Mouse (Mus musculus) cerebellum, adult 8-10 months (tissue): Measurements from ENCODE around the gene Matn4.

ENCODE experiments used
- DNase-seq: peaks from one replicate; pipeline ENCODE4 v3.0.0; 2022

Matn4 gene

DNA sequence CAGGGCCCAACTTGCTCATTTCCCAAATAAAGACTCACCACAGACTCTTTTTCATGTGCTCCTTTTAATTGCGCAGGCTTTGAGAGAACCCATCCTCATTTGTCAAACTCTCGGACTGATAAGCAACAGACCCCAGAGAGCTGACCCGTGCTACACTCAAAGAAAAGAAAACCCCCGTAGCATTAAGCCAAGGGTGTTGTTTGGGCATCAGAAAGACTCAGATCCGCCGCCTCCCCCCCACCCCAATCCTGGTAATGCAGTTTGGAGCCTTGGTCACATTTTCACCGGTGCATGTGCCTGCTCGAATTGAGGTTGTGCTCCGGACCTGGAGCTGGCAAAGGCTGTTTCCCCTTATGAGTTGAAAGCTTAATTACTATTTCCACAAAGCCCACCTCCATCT, at the start of gene Matn4:
Gene Matn4, minus strand, starts transcription at position 101 of the 400 bp plus-strand sequence.
- no peak for DNase-seq

DNA sequence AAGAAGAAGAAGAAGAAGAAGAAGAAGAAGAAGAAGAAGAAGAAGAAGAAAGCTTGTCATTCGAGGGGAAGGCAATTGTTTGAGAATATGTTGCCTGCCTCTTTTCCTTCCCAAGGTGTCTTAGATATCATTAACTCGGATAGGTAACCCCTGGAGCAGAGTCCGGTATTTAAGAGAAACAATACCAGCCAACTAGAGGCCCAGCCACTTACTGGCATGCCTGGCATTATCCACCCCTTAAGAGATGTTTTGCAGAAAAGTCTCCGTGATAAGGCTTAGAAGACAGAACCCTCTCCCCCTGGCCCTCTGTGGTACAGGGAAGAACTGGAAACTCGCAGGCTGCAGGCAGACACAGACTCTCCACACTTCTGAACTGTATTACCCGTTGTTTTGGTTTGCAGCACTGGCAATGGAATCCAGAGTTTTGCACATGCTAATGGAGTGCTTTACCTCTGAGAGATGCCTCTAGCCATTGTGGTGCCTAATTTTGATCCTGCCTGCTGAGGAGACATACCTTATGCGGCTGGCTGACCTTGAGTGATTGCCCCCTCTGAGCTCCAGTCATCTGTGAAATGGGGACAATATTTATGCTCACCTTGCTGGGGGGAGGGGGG, 49.0 kb upstream of the Matn4 start:
- no peak for DNase-seq

DNA sequence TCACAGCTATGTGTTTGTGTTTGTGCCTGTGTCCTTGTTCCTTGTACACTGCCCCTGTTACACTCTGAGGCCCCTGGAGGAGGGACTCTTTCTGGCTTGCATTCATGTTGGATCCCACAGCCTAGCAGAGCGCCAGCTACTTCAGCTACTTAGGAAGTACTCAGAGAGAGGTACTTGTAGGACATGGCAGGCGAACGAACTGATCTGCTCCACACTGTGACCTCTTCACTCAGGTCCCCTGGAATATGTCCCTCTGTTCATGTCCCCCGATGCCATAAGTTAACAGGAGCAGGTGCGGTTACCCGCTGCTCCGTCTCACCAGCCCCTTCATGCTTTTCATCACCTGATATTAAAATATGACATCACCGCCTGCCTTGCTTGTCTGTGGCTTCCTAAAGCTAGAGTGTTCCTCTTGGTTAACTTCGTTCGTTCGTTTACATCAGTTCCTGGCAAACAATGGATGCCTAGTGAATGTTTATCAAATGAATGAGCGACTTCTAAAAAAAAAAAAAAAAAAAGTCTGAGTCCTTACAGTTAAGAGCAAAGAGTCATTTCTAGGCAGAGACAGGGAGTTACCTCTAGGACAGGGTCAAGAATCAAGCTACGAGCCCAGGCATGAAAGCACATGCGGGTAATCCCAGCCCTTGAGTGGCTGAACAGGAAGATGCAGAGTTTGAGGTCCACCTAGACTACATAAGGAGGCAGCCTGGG, 48.2 kb upstream of the Matn4 start:
- DNase-seq = no peak

DNA sequence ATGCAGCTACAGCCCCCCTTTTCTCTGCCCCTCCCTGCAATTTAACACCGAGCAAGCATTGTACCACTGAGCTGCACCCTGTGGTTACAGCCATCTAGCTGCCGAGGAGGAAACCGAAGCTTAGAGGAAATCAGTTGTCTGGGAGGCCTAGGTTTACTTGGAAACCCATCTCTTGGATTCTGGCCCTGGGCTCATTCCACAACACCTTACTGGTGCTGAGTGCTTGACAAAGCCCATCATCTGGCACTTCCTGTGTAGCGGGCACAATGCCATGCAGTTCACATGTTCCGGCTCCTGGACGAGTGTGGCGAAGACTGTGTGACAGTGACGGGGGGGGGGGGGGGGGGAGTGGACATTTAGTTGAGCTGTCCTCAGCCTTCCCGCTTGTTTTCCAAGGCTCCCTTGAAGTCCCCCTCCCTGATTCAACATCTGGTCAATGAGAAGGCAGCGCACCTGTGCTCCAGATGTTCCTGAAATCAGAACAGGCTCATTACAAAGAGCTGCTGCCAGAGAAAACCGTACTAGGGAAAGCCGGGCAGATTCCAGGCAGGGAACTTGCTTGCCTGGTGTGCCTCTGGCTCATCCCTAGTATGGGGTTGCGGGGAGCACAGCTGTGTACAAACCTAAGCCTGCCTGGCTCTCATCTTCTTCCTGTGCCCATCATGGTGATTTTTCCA, 47.2 kb upstream of the Matn4 start:
- DNase-seq = no peak

DNA sequence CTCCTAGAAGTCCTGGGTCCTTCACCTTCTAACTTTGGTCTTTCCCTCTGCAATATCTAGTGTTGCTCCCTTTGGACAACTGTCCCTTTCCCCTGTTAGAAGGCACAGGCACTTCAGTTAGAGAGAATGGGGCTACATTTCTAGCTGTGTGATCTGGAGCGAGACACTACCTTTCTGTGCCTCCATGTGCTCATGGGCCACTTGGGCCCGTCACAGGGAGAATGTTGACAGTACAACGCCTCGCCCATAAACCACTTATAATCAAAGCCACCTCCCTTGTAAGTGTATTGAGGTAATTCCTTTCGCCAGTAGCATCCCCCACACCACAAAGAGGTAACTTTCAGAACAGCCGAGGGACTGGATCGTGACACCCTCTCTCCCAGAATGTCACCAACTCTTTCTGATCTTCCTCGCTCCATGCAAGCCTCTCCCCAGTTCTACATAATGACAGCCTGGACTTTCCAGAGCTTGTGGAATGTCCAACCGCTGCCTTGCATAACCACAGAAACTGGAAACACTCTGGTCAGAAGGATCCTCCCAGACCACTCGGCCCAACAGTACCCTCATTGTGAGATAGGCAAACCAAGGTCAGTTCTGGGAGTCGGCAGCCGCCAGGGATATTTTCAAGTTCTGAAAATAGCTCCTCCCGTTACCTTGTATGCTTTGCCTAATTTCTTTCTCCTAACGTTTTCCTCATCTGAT, 44.5 kb upstream of the Matn4 start:
- DNase-seq = no peak

DNA sequence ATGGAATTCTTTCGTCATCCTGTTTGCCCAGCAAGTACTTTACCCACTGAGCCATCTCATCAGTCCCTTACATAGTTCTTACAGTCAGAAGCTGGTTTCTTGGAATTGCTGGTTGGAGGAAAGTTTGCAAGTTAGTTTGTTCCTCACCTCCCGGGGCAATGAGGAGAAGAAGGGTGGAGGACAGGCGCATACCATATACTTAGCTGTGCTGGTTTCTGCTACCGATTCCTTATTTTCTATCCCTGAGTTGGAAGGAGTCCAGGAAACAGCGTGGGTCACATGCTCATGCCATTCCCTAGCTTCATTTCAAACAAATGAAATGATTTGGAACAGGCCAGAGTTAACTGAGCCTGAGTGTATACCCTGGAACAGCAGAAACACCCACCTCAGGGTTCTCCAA, 44.0 kb upstream of the Matn4 start:
- no peak for DNase-seq

DNA sequence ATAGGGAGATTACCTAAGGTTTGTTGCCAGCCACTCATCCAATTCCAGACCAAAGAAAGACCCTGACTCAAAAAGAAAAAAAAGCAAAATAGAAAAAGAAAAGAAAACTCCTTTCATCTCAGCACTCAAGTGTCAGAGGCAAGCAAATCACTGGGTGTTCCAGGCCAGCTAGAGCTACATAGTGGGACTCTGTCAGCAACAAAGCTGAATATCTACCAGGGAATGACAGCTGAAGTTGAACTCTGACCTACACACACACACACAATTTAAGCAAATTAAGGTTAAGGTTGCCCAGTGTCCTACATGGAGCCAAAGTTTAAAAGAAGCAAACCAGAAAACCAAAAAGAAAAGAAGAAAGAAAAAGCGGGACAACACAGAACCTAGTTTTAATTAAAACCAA, 43.2 kb upstream of the Matn4 start:
- DNase-seq = no peak

DNA sequence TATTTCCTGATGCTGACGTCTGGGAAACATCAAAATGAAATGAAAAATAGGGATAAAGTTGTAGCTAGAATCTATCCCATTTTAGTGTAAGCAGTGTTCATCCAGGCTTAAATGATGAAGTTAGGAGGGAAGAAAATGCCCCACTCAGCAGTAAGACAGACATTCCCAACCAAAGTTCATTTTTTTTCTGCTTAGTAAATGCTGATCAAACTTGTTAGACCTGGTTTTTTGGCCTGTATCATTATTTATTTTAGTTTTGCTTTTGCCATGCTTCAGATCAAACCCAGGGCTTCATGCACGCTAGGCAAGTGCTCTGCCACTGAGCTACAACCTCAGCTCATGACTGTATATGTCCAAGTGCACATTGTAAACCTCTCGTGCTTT, 41.1 kb upstream of the Matn4 start:
- DNase-seq = no peak

DNA sequence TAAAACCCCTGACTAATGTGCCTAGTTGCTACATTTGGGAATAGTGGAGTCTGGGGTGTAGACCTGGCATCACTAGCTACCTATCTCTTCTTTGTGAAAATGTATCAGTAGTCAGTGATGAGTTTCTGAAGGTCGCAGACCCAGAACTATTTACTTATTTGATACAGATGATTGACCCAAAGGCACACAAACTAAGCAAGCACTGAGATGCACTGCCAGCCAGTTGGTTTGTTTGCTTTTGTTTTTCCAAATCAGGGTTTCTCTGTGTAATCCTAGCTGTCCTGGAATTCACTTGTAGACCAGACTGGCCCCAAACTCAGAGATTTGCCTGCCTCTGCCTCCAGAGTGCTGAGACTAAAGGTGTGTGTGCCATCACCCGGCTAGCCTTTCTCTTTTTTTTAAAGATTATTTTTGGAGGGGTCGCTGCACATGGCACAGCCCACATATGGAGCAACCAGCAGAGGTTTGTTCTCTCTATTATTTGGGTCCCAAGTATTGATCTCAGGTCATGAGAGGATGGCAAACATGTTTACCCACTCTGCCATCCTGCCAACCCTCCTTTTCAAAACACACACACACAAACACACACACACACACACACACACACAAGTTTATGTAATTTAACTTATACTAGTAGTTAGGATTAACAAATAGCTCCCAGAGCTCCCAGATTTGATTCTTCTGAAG, 40.6 kb upstream of the Matn4 start:
- DNase-seq = no peak

DNA sequence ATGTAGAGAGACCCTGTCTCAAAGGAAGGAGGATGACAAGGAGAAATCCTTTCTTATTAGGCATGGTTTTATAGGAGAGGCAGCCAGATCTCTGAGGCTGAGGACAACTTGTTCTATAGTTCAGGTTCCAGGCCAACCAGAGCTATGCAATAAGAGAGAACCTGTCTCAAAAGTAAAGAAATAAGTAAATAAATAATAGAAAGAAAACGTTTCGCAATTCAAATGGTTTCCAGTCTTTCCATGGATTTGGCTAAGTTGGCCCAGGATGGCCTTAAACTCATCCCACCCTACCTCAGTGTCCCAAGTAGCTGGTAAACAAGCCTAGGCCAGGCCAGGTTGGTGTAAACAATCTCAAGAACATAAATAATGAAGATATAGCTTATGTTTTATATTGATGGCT, 39.7 kb upstream of the Matn4 start:
- no peak for DNase-seq

DNA sequence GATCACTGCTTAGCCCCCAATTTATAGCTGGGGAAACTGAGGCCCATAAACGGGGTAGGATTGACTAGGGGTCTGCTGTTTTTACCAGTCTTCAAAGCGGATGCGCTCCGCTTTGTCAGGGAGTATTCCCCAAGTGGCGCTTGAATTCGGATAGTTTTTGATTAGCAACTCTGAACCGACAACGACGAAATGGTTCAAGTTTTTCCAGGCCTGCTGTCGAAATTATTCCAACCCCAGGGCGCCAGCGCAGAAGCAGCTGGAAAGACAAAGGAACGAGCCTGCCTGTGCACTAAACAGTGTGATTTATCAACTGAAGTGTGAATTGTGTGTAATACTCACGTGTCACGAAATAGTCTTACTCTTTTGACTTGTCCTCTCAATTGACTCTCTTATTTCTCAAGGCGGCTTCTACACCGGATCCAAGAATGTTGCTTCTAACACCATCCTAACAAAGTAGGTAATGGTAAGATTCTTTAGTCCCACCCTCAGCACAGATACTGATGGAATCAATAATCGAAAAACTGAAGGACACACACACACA, 38.6 kb upstream of the Matn4 start, which contains the start of gene Sdc4:
Gene Sdc4, minus strand, starts transcription at position 428 of the 541 bp plus-strand sequence.
- DNase-seq = no peak

DNA sequence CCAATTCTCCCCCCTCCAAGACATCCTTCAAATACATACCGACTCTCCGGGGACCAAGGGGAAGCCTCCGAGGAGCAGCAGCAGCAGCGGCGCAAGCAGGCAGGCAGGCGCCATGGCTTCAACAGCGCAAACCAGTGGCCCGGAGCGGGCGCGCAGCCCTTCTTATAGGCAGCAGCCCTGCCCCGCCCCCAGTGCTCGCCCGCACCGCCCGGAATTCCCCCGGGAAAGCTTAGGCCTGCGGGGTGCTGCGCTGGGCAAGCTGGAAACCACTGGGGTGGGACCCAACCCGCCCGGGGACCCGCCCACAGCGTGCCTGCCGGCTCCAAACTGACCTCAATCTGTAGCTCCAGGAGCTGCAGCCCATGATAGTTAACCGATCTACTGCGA, 38.1 kb upstream of the Matn4 start:
- no peak for DNase-seq

DNA sequence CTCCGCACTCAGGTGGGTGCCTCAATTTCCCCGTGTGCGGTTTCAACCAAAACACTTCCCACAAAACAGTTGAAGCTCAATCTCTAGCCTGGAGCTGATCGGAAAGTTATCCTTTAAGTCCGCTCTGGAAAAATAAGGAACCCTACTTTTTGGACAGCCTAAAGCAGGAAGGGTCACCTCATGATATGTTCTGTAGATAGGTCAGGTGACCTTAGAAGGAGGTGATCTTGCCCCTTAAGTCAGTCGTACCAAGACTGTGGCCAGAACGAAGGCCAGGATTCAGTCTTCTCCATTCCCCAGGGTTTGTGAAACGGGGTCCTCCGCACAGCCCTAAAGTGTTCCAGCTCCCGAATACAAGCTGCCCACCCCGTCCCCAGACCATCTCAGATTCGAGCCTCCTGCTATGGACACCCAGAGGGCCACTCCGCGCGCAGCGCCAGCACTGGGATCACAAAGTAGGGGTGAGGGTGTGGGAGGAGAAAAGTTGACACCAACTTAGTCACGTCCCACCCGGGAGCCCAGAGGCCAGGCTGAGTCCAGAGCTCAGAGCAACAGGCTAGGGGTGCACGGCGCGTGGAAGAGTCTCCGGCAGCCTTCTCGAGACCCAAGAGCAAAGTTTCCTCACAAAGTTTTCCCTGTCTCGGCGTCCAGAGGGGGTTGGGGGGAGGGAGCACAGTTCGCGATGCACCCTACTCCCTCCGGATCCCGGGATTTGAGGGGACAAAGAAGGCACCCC, 37.5 kb upstream of the Matn4 start:
- no peak for DNase-seq

DNA sequence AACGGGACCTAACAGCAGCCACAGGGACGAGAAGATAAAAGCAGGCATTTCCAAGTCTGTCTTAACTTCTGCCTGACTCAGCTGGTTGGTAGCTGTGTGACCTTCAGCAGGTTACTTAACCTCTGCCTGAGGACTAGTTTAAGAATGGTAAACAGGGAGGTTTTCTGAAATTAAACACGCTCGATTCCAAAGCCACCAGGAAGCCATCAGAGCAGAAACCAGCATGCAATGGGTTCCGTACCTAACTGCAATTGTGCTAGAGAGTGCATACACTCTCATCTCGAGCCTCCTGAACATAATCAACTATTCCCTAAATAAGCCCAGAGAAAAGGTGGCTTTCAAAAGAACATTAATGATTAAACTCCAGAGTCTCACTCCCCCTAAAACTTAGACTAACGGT, 36.8 kb upstream of the Matn4 start:
- no peak for DNase-seq

DNA sequence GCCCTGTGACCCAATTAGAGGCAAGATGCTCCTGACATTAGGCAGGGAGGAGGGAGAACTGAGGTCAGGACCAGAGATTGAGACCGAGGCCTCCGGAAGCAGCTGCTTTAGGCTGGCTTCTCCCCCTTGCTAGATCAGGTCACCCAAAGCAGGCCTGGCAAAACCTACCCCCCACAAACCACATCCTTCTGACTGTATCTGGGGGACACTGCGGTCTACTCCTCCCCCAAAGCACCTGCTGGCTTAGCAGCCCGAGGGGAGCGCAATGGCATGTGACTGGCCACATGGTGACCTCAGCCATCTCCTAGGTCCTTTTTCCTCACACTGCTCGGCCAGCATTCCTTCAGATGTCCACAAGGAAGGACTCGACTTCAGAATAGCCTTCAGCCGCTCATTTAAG, 36.2 kb upstream of the Matn4 start:
- no peak for DNase-seq

DNA sequence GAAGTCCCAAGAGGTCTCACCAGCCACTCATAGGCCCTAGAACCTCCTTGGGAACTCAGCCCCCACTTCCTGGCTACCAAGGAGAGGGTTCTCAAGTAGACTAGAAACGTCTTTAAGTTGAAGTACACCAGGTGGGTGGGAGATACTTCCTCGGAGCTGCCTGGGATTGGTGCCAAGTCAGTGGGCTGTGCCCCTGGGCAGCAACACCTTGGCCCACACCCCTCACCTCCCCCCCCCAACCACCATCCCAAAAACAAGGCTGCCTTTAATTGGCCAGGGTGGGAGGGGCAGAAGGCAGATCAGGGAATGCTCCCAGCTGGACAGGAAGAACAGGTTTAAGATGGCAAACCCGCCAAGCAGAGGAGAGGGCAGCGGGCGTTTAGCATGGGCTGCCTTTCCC, 35.4 kb upstream of the Matn4 start:
- no peak for DNase-seq

DNA sequence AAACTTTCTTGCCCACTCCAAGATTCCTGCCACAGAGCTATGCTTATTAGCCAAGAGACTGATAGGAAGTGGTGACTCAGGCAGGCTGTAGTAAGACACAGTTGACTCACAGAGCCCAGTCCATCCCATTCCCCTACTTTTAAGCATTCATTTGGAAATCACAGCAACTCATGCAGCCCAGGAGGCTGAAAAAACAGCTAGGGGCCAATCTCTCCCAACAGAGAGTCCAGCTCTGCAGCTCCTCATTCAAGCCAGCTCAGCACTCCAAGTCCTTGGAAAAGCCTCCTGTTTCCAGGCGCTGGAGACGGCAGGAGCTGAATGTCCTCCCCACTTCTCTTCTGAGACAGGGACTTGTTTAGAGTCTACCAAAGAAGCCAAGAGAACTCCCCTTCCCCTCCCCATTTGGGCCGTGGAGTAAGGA, 34.1 kb upstream of the Matn4 start:
- no peak for DNase-seq

DNA sequence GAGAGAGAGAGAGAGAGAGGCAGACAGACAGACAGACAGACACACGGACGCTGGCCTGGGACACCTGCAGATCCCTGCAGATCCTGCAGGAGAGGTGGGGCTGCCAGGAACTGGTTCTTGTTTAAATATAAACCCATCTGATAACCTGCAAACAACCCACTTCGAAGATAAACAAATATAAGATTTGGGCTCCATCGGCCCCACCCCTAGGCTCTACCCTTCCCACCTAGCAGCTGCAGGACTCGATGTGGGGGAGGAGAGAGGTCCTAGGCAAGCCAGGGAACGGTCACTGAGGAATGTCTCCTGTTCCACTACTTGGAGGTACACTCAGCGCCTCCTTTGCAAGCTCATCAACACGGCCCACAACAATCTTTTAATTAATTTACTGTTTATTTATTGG, 33.3 kb upstream of the Matn4 start:
- no peak for DNase-seq

DNA sequence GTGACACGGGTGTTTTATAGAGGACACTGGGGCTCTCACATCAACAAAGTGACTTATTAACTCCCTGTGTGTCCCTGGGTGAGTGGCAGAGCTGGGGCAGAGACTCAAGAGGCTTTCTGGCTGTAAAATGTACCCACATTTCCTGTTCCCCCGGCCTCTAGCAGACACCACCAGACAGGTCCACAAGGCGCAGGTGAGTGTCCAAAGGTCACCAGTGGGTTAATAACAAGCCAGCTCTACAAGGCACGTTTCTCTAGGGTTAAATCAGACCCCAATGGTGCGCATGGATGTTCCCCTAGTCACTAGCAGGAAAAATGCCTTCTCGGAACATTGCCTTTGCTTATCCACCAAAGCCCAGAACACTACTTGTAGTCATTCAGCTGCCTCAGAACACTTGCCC, 32.8 kb upstream of the Matn4 start:
- no peak for DNase-seq

DNA sequence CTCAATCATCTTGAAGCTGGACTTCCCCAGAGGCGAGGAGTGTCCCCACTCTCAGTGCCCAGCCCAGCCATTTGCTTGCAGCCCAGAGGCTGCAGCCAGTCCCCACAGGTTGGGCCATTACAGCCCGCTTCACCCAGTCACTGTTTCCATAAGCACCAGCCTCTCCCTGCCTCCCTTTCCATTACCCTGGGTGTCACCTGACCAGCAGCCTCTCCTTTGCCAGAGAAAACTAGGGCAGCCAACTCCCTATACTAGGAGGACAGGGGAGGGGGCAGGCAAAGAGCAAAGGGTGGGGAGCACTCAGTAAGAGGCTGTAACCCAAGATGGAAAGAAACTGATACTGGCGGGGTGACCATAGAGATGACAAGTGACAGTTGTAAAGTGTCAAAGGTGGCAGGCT, 32.0 kb upstream of the Matn4 start:
- DNase-seq = no peak

DNA sequence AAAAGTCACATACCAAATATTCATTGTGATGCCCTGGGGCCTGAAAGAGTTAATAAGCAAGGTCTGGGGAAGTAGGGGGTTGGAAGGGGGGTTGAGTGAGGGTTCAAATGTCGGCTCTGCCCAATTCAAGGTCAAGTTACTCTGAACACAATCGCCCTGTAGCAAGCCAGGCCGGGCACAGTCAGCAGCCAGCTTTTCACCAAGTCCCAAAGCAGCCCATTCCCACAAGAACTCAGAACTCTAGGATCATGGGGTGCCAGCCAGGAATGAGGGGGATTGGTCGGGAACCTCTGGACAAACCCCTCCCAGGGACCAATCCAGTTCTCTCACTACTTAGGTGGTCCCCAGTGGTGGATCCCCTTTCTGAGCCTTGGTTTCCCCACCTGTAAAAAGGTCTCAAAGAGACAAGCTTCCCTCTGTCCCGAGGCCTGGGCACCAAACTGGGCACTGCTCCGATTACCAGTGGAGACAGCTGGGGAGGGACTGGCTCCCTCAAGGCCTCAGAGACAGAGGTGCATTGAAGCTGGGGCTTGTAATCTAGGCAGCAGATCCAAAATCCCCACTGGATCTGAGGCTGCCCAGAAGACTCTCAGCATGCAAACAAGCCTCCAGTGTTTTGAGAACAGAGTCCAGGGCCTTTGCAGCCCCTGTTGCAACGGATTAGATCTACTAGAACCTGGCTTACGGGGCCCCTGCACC, 31.4 kb upstream of the Matn4 start:
- DNase-seq = no peak
